Mouse (Mus musculus) thymus, adult 2 months (tissue): Measurements from ENCODE around the gene Nt5c2. TPM values are rescaled to one million over a fixed set of nuclear protein-coding genes. Genes with fewer than 3 reads are reported as not detected.

Source experiments
- DNase-seq: peaks from one replicate; pipeline ENCODE4 v3.0.0; 2021
- H3K27ac ChIP-seq: fragments of 200-500 bp; 2 replicates; pipeline ENCODE4 v1.5.1; 2012; ENCODE audit warnings: low read length, control low read depth; ENCODE audit not compliant: control insufficient read depth, insufficient read depth
- H3K27me3 ChIP-seq: fragments of 200-500 bp; 2 replicates; pipeline ENCODE4 v1.6.1; 2012; ENCODE audit warnings: mild to moderate bottlenecking, low read length, moderate library complexity, mixed read lengths; ENCODE audit not compliant: control insufficient read depth, insufficient read depth
- H3K36me3 ChIP-seq: fragments of 200-500 bp; 2 replicates; pipeline ENCODE4 v1.6.1; 2012; ENCODE audit warnings: mild to moderate bottlenecking, low read length, moderate library complexity; ENCODE audit not compliant: control insufficient read depth, insufficient read depth
- H3K4me1 ChIP-seq: fragments of 200-500 bp; replicated peaks from 2 replicates; pipeline ENCODE4 v1.6.1; 2012; ENCODE audit warnings: low read length; ENCODE audit not compliant: control insufficient read depth, insufficient read depth
- H3K4me3 ChIP-seq: fragments of 200-500 bp; 2 replicates; pipeline ENCODE4 v1.5.1; 2012; ENCODE audit warnings: mild to moderate bottlenecking, low read length, control low read depth, moderate library complexity; ENCODE audit not compliant: control insufficient read depth, insufficient read depth
- CTCF ChIP-seq: fragments of 200-500 bp; IDR thresholded peaks from 2 replicates; pipeline ENCODE4 v1.5.1; 2012; ENCODE audit warnings: mild to moderate bottlenecking, control low read depth, low read length, moderate library complexity, borderline replicate concordance; ENCODE audit not compliant: control insufficient read depth, poor library complexity, insufficient read depth; ENCODE audit errors: extremely low read depth
- POLR2A ChIP-seq: fragments of 200-500 bp; IDR thresholded peaks from 2 replicates; pipeline ENCODE4 v1.6.1; 2012; ENCODE audit warnings: mild to moderate bottlenecking, low read length, control low read depth, moderate library complexity; ENCODE audit not compliant: control insufficient read depth, poor library complexity, insufficient read depth; ENCODE audit errors: extremely low read depth
- WGBS: fragments of 180-500 bp; shearing (Covaris S2); methylation state at CpG from one replicate; pipeline ENCODE4 v1.1.7; 2018; 5-methylcytosine and 5-hydroxymethylcytosine counted together
- polyA plus RNA-seq: library from polyadenylated mRNA; depleted of rRNA; stranded (reverse); fragments of >200 nt; gene quantifications from 2 replicates; pipeline ENCODE4 v1.2.3, GENCODE M21; 2012

The Nt5c2 gene
- polyA plus RNA-seq, 1 experiment = 32.8 TPM

- Histone ChIP-seq H3K4me3 (no peak overlapping the region), H3K27ac (no peak overlapping the region), H3K36me3 (no peaks in the 10 kb centered on the region), H3K4me1 (peaks cover 7% of the 10 kb centered on the region), H3K27me3 (no peaks in the 10 kb centered on the region)
- DNase-seq = no peak
- TF ChIP-seq POLR2A (no peak), CTCF (no peak)
- WGBS = 95% methylated on average over 3 of the region's 3 CpGs
These were observed 56.4 kb downstream of the Nt5c2 start for GRCm38 (mm10) chr19:46958566-46958965.

GRCm38 (mm10) chr19:46957971-46958370 lies 57.0 kb downstream of the Nt5c2 start:
- peaks cover 7% of the 10 kb centered on the region for H3K4me1 ChIP-seq
- WGBS = 73% methylated on average over 4 of the region's 4 CpGs
- DNase-seq = no peak
- no peak overlapping the region for H3K27ac ChIP-seq
- H3K36me3 ChIP-seq = no peaks in the 10 kb centered on the region
- no peak overlapping the region for H3K4me3 ChIP-seq
- no peaks in the 10 kb centered on the region for H3K27me3 ChIP-seq
- TF ChIP-seq POLR2A (no peak), CTCF (no peak)

- TF ChIP-seq CTCF (no peak), POLR2A (no peak)
- 93% methylated on average over 5 of the region's 5 CpGs for WGBS
- Histone ChIP-seq H3K4me1 (peaks cover 5% of the 10 kb centered on the region), H3K27me3 (no peaks in the 10 kb centered on the region), H3K27ac (no peak overlapping the region), H3K36me3 (no peaks in the 10 kb centered on the region), H3K4me3 (no peak overlapping the region)
- DNase-seq = no peak
These were observed 58.0 kb downstream of the Nt5c2 start for GRCm38 (mm10) chr19:46957001-46957400.

GRCm38 (mm10) chr19:46956410-46956809 lies 58.5 kb downstream of the Nt5c2 start:
- Histone ChIP-seq H3K4me3 (no peak overlapping the region), H3K4me1 (peaks cover 8% of the 10 kb centered on the region), H3K27me3 (no peaks in the 10 kb centered on the region), H3K27ac (no peak overlapping the region), H3K36me3 (no peaks in the 10 kb centered on the region)
- TF ChIP-seq CTCF (no peak), POLR2A (no peak)
- WGBS = 80% methylated on average over 2 of the region's 2 CpGs
- DNase-seq = no peak

GRCm38 (mm10) chr19:46955630-46956029 lies 59.3 kb downstream of the Nt5c2 start:
- no peak overlapping the region for H3K4me3 ChIP-seq
- H3K36me3 ChIP-seq = peaks cover 3% of the 10 kb centered on the region
- H3K27ac ChIP-seq = no peak overlapping the region
- over 99% methylated on average over 4 of the region's 4 CpGs for WGBS
- H3K4me1 ChIP-seq = peaks cover 8% of the 10 kb centered on the region
- no peak for TF ChIP-seq CTCF
- no peak for TF ChIP-seq POLR2A
- no peak for DNase-seq
- no peaks in the 10 kb centered on the region for H3K27me3 ChIP-seq

GRCm38 (mm10) chr19:46953536-46953935 lies 61.4 kb downstream of the Nt5c2 start:
- Histone ChIP-seq H3K4me1 (peaks cover 5% of the 10 kb centered on the region), H3K27me3 (no peaks in the 10 kb centered on the region), H3K27ac (no peak overlapping the region), H3K4me3 (no peak overlapping the region), H3K36me3 (peaks cover 21% of the 10 kb centered on the region)
- 91% methylated on average over 3 of the region's 3 CpGs for WGBS
- no peak for DNase-seq
- TF ChIP-seq CTCF = no peak
- TF ChIP-seq POLR2A = no peak

- Histone ChIP-seq H3K36me3 (peaks cover 25% of the 10 kb centered on the region), H3K27ac (no peak overlapping the region), H3K4me3 (no peak overlapping the region), H3K4me1 (peaks cover 5% of the 10 kb centered on the region), H3K27me3 (no peaks in the 10 kb centered on the region)
- WGBS = 93% methylated on average over 5 of the region's 5 CpGs
- TF ChIP-seq POLR2A (no peak), CTCF (no peak)
- no peak for DNase-seq
These were observed 62.0 kb downstream of the Nt5c2 start for GRCm38 (mm10) chr19:46952986-46953385.
